Mouse (Mus musculus) effector memory CD4-positive, alpha-beta T cell, adult 7 months (primary cell): ENCODE data around the gene Unc50. TPM values are rescaled to one million over a fixed set of nuclear protein-coding genes. Genes with fewer than 3 reads are reported as not detected.

Experiments
- polyA plus RNA-seq: library from polyadenylated mRNA; unstranded; fragments of 100-300 nt; shearing (Covaris generic); gene quantifications from one replicate; pipeline ENCODE4 v1.2.1, GENCODE M21; 2017

Unc50 gene
- polyA plus RNA-seq, result 99.5 TPM

DNA sequence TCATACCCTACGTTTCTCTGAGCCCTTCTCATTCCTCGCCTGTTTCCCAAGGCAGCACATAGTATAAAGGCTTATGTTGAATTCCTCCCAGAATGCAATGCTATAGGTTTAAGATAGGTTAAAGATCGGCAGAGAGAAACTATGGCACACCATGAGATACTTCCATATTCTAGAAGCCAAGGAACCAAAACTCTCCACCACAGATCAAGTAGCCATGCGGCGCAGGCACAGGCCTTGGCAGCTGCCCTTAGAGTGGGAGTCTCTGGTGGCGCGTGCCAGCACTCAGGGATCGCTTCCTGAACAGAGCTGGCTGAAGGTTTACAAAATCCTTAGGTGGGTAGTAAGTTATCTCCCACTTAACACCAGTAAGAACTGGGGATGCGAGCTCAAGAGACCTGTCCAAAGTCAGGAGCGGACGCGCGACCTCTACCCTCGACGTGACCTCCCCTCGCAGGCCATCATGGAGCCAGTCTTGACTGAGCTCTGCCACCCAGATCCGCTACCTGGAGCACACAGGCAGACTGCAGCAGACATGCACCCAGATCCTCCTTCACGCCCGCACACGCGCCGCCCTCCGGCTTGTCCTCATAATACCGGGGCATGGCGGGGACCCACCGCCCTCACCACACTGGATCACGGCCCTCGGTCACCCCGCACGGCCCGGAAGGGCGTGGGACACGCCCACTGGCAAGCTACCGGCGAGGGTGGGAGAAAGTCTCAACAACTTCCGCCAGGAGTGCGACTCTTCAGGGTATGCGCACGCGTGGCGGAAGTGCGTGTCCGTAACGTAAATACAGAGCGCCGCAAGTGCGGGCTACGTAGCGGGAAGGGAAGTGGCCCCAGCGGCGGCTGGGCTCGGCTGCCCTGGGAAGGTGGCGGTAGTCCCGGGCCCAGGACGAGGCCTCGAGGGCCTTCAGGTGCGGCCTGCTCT, at the start of gene Unc50, which contains the start of gene Coa5:
Gene Unc50 (plus strand): TSS at position 774 of the 931 bp plus-strand sequence.
Gene Coa5 (minus strand): TSS at position 738 of the 931 bp plus-strand sequence.

Other genes starting within 250 kb of the Unc50 start
- 0.61 TPM for gene Cnga3, start 215.7 kb upstream of the Unc50 start, polyA plus RNA-seq
- 14.2 TPM for gene Inpp4a, start 130.3 kb upstream of the Unc50 start, polyA plus RNA-seq
- gene Coa5, start within 50 bp of the Unc50 start, polyA plus RNA-seq, result 52.2 TPM
- 14.9 TPM for gene Mgat4a, start 110.9 kb downstream of the Unc50 start, polyA plus RNA-seq